Mouse (Mus musculus): ENCODE measurements around the gene Snd1.

GRCm38 (mm10) chr6:28633120-28633519, 158.2 kb downstream of the Snd1 start:
- TF ChIP-seq ZC3H11A (IDR thresholded peaks at IDR 0.05; ENCODE audit: borderline replicate concordance, low read depth, low read length) = no peak
- TF ChIP-seq MAFK (IDR thresholded peaks at IDR 0.05; ENCODE audit: insufficient read depth, low read depth, low read length) = no peak
